Mouse (Mus musculus): ENCODE measurements around the gene Hpcal4.

The Hpcal4 gene

GRCm38 (mm10) chr4:123237386-123238266 lies 54.6 kb downstream of the Hpcal4 start:
- no peak for DNase-seq (ENCODE audit: low read depth, low spot score)

- DNase-seq (ENCODE audit: low read depth, low spot score), result no peak
Measured at GRCm38 (mm10) chr4:123239361-123240203, 56.6 kb downstream of the Hpcal4 start.

Data from CD4-positive helper T cell, adult 2 months (primary cell).